Mouse (Mus musculus) lung, adult 2 months (tissue): ENCODE data around the gene Olfr640. TPM values are rescaled to one million over a fixed set of nuclear protein-coding genes. Genes with fewer than 3 reads are reported as not detected.

Experiments used
- DNase-seq: peaks from one replicate; pipeline ENCODE4 v3.0.0; 2022
- H3K4me1 ChIP-seq: fragments of 200-500 bp; 2 replicates; pipeline ENCODE4 v1.6.1; 2011; ENCODE audit warnings: low read length; ENCODE audit not compliant: control insufficient read depth, insufficient read depth
- H3K4me3 ChIP-seq: fragments of 200-500 bp; replicated peaks from 2 replicates; pipeline ENCODE3; 2011; ENCODE audit warnings: low read depth, mild to moderate bottlenecking, control low read depth, low read length; ENCODE audit errors: extremely low read depth
- CTCF ChIP-seq: fragments of 200-500 bp; IDR thresholded peaks from 2 replicates; pipeline ENCODE4 v1.5.1; 2011; ENCODE audit warnings: mild to moderate bottlenecking, low read length, control low read depth; ENCODE audit not compliant: insufficient read depth
- POLR2A ChIP-seq: fragments of 200-500 bp; IDR thresholded peaks from 2 replicates; pipeline ENCODE4 v1.6.1; 2011; ENCODE audit warnings: low read depth, mild to moderate bottlenecking, control low read depth, low read length, borderline replicate concordance; ENCODE audit errors: extremely low read depth
- WGBS: fragments of 180-500 bp; shearing (Covaris S2); methylation state at CpG from one replicate; pipeline ENCODE4 v1.1.7; 2018; 5-methylcytosine and 5-hydroxymethylcytosine counted together
- polyA plus RNA-seq: library from polyadenylated mRNA; depleted of rRNA; stranded (reverse); fragments of >200 nt; gene quantifications from 2 replicates; pipeline ENCODE4 v1.2.3, GENCODE M21; 2012; rRNA removed

Olfr640 gene
- polyA plus RNA-seq = not detected in 2 replicates

GRCm38 (mm10) chr7:104025473-104025872, at the start of gene Olfr640:
Gene Olfr640, minus strand, starts transcription at chr7:104025573.
- no peaks in the 10 kb centered on the region for H3K4me1 ChIP-seq
- no peak for DNase-seq
- TF ChIP-seq POLR2A (no peak), CTCF (no peak)
- no peak within 1 kb of the TSS for H3K4me3 ChIP-seq
- WGBS = 74% methylated on average over 6 of the region's 6 CpGs

GRCm38 (mm10) chr7:104071769-104072168, 46.4 kb upstream of the Olfr640 start, which contains the start of gene Olfr644:
Gene Olfr644, minus strand, starts transcription at chr7:104071869.
- Histone ChIP-seq H3K4me1 (no peaks in the 10 kb centered on the region), H3K4me3 (no peak within 1 kb of the TSS)
- WGBS = 52% methylated on average over 2 of the region's 2 CpGs
- no peak for TF ChIP-seq CTCF
- no peak for TF ChIP-seq POLR2A
- DNase-seq = no peak

- Histone ChIP-seq H3K4me3 (no peak within 1 kb of the TSS), H3K4me1 (no peaks in the 10 kb centered on the region)
- WGBS = 43% methylated on average over 2 of the region's 2 CpGs
- no peak for DNase-seq
- TF ChIP-seq CTCF (no peak), POLR2A (no peak)
Measured at GRCm38 (mm10) chr7:104061345-104061744, 36.0 kb upstream of the Olfr640 start, which contains the start of gene 4930516K23Rik. Gene 4930516K23Rik, minus strand, starts transcription at chr7:104061445.

GRCm38 (mm10) chr7:104059215-104059614, 33.8 kb upstream of the Olfr640 start:
- Histone ChIP-seq H3K4me1 (no peaks in the 10 kb centered on the region), H3K4me3 (no peak overlapping the region)
- WGBS = 84% methylated on average over 1 of the region's 1 CpGs
- no peak for DNase-seq
- TF ChIP-seq CTCF (no peak), POLR2A (no peak)

- no peak for TF ChIP-seq CTCF
- TF ChIP-seq POLR2A = no peak
- 55% methylated on average over 1 of the region's 1 CpGs for WGBS
- Histone ChIP-seq H3K4me3 (no peak within 1 kb of the TSS), H3K4me1 (no peaks in the 10 kb centered on the region)
- no peak for DNase-seq
Measured at GRCm38 (mm10) chr7:104052566-104052965, 27.2 kb upstream of the Olfr640 start, which contains the start of gene Olfr642. Gene Olfr642, minus strand, starts transcription at chr7:104052666.

GRCm38 (mm10) chr7:104050745-104051144, 25.4 kb upstream of the Olfr640 start:
- H3K4me1 ChIP-seq = no peaks in the 10 kb centered on the region
- DNase-seq = no peak
- WGBS = 74% methylated on average over 4 of the region's 4 CpGs
- no peak overlapping the region for H3K4me3 ChIP-seq
- TF ChIP-seq CTCF (no peak), POLR2A (no peak)

- DNase-seq = no peak
- no peak for TF ChIP-seq CTCF
- TF ChIP-seq POLR2A = no peak
- Histone ChIP-seq H3K4me1 (no peaks in the 10 kb centered on the region), H3K4me3 (no peak within 1 kb of the TSS)
- 55% methylated on average over 1 of the region's 1 CpGs for WGBS
Measured at GRCm38 (mm10) chr7:104035145-104035544, 9.8 kb upstream of the Olfr640 start, which contains the start of gene Olfr641. Gene Olfr641, plus strand, starts transcription at chr7:104035445.

GRCm38 (mm10) chr7:104026978-104027377, 1.6 kb upstream of the Olfr640 start:
- 69% methylated on average over 3 of the region's 3 CpGs for WGBS
- TF ChIP-seq POLR2A = no peak
- no peak for TF ChIP-seq CTCF
- H3K4me1 ChIP-seq = no peaks in the 10 kb centered on the region
- no peak overlapping the region for H3K4me3 ChIP-seq
- no peak for DNase-seq

- H3K4me1 ChIP-seq = no peaks in the 10 kb centered on the region
- no peak for TF ChIP-seq CTCF
- no peak for TF ChIP-seq POLR2A
- DNase-seq = no peak
- WGBS = 79% methylated on average over 6 of the region's 6 CpGs
- no peak overlapping the region for H3K4me3 ChIP-seq
Measured at GRCm38 (mm10) chr7:104021651-104022050, 3.7 kb downstream of the Olfr640 start.

GRCm38 (mm10) chr7:104018953-104019352, 6.4 kb downstream of the Olfr640 start:
- H3K4me3 ChIP-seq = no peak overlapping the region
- TF ChIP-seq CTCF (no peak), POLR2A (no peak)
- H3K4me1 ChIP-seq = no peaks in the 10 kb centered on the region
- DNase-seq = no peak
- WGBS = 68% methylated on average over 1 of the region's 1 CpGs
